Mouse (Mus musculus): ENCODE measurements around the gene Wdr93.

The Wdr93 gene

GRCm38 (mm10) chr7:79742659-79743536, at the start of gene Wdr93, which contains the start of gene Pex11a:
TSS of gene Wdr93 (plus strand) at chr7:79743163.
TSS of gene Pex11a (minus strand) at chr7:79743131.
- DNase-seq (ENCODE audit: low spot score in 2 of 2): peak; percentile 67 to 81

GRCm38 (mm10) chr7:79696495-79696894, 46.5 kb upstream of the Wdr93 start:
- DNase-seq (ENCODE audit: low spot score in 2 of 2): no peak

- DNase-seq (ENCODE audit: low spot score in 2 of 2): no peak
These were observed 40.2 kb upstream of the Wdr93 start for GRCm38 (mm10) chr7:79702755-79703154.

GRCm38 (mm10) chr7:79705210-79705609, 37.8 kb upstream of the Wdr93 start:
- DNase-seq (ENCODE audit: low spot score in 2 of 2): no peak

GRCm38 (mm10) chr7:79710130-79710607, 32.8 kb upstream of the Wdr93 start:
- no peak for DNase-seq (ENCODE audit: low spot score in 2 of 2)

- DNase-seq (ENCODE audit: low spot score in 2 of 2): no peak
These were observed 32.1 kb upstream of the Wdr93 start for GRCm38 (mm10) chr7:79710831-79711230.

GRCm38 (mm10) chr7:79715187-79715981, 27.6 kb upstream of the Wdr93 start, which contains the start of gene Kif7:
TSS of gene Kif7 (minus strand) at chr7:79715720.
- DNase-seq (ENCODE audit: low spot score in 2 of 2): peak; percentile 53 to 80

GRCm38 (mm10) chr7:79721386-79721977, 21.5 kb upstream of the Wdr93 start:
- peak; percentile 11 to 24 for DNase-seq (ENCODE audit: low spot score in 2 of 2)

GRCm38 (mm10) chr7:79727091-79727490, 15.9 kb upstream of the Wdr93 start:
- no peak for DNase-seq (ENCODE audit: low spot score in 2 of 2)

- DNase-seq (ENCODE audit: low spot score in 2 of 2): peak in 1 of 2 experiments; percentile 38
These were observed 14.7 kb upstream of the Wdr93 start for GRCm38 (mm10) chr7:79728219-79728618.

- DNase-seq (ENCODE audit: low spot score in 2 of 2): peak in 1 of 2 experiments; percentile 44
These were observed 13.8 kb upstream of the Wdr93 start for GRCm38 (mm10) chr7:79729169-79729568.

GRCm38 (mm10) chr7:79729743-79730370, 13.1 kb upstream of the Wdr93 start:
- no peak for DNase-seq (ENCODE audit: low spot score in 2 of 2)

GRCm38 (mm10) chr7:79731438-79731837, 11.5 kb upstream of the Wdr93 start:
- no peak for DNase-seq (ENCODE audit: low spot score in 2 of 2)

GRCm38 (mm10) chr7:79732622-79733021, 10.3 kb upstream of the Wdr93 start, which contains the start of gene Plin1:
TSS of gene Plin1 (minus strand) at chr7:79732903.
- DNase-seq (ENCODE audit: low spot score in 2 of 2): no peak

GRCm38 (mm10) chr7:79734563-79734962, 8.4 kb upstream of the Wdr93 start:
- peak in 1 of 2 experiments; percentile 17 for DNase-seq (ENCODE audit: low spot score in 2 of 2)

- DNase-seq (ENCODE audit: low spot score in 2 of 2): no peak
These were observed 6.5 kb upstream of the Wdr93 start for GRCm38 (mm10) chr7:79736511-79736910.

GRCm38 (mm10) chr7:79738913-79739312, 4.0 kb upstream of the Wdr93 start:
- no peak for DNase-seq (ENCODE audit: low spot score in 2 of 2)

GRCm38 (mm10) chr7:79740279-79740678, 2.7 kb upstream of the Wdr93 start:
- no peak for DNase-seq (ENCODE audit: low spot score in 2 of 2)

GRCm38 (mm10) chr7:79742277-79742658, 695 bp upstream of the Wdr93 start:
- no peak for DNase-seq (ENCODE audit: low spot score in 2 of 2)

GRCm38 (mm10) chr7:79744051-79744450, 1.1 kb downstream of the Wdr93 start:
- DNase-seq (ENCODE audit: low spot score in 2 of 2): no peak

- DNase-seq (ENCODE audit: low spot score in 2 of 2): no peak
These were observed 1.6 kb downstream of the Wdr93 start for GRCm38 (mm10) chr7:79744585-79744984.
